Mouse (Mus musculus) liver, postnatal 0 days (tissue): ENCODE results near the gene Kif28.

Experiments
- CTCF ChIP-seq: sonication (generic); IDR thresholded peaks from 2 replicates; pipeline ENCODE4 v1.5.1; 2016; ENCODE audit warnings: antibody characterized with exemption, low read depth
- EP300 ChIP-seq: IDR thresholded peaks from 2 replicates; pipeline ENCODE4 v1.6.1; 2016; ENCODE audit warnings: antibody characterized with exemption, low read depth, mild to moderate bottlenecking

- no peak for TF ChIP-seq CTCF
- no peak for TF ChIP-seq EP300
Observed at GRCm38 (mm10) chr1:179668013-179668805, 76.9 kb downstream of the Kif28 start, which contains the start of gene Sccpdh.
